ENCODE assay signal across 13 mouse cellular contexts in genomic region chr4:10290326-10290725, GRCm38 (mm10).
DNase-seq lines count a peak whose midpoint lies in the region; ATAC-seq and TF ChIP-seq lines count a peak whose summit lies in the region.
"Had no signal": no experiment of that assay in that cellular context is flagged by ENCODE, and none has a peak within 500 bp of the region (broad histone marks: within the 10 kb centered on the region; RNA-seq: fewer than 3 reads in every experiment).

No protein-coding gene starts in this region.

- CTCF ChIA-PET in Patski (lab: Charles Lee): interaction anchor here (2.0 to 2.1 kb wide), 2 partner anchors 131 to 545 kb away, joined by 4 to 8 read pairs; no protein-coding TSS in a partner anchor

- no peak overlapping the region for H3K4me3 ChIP-seq in heart, embryonic 11.5 days (ENCODE audit: low read depth, low read length)
- H3K4me3 ChIP-seq in liver, adult 2 months (ENCODE audit: insufficient read depth, low read depth, low read length): no peak overlapping the region
- H3K4me3 ChIP-seq: forebrain, embryonic 13.5 days; heart, embryonic 13.5 days had no signal

- H3K27me3 ChIP-seq in heart, embryonic 11.5 days (ENCODE audit: control insufficient read depth, insufficient read depth, low read length): no peaks in the 10 kb centered on the region
- no peaks in the 10 kb centered on the region for H3K27me3 ChIP-seq in liver, adult 2 months (ENCODE audit: control insufficient read depth, insufficient read depth, low read length)
- no peaks in the 10 kb centered on the region for H3K27me3 ChIP-seq in Patski
- H3K27me3 ChIP-seq: forebrain, embryonic 13.5 days; heart, embryonic 13.5 days had no signal

- no peak for ATAC-seq in heart, embryonic 11.5 days (replicated peaks; ENCODE audit: insufficient number of reproducible peaks, low FRiP score, low TSS enrichment)
- no peak for ATAC-seq in Patski
- no peak for ATAC-seq in megakaryocyte, adult 5-6 weeks (ENCODE audit: poor library complexity, severe bottlenecking)
- ATAC-seq: forebrain, embryonic 13.5 days had no signal

- DNase-seq in heart, adult 8-10 months (ENCODE audit: low spot score): peak; percentile 21
- peak; percentile 23 for DNase-seq in liver, adult 2 months (ENCODE audit: extremely low read depth, low read depth, low spot score)
- DNase-seq in liver (no peak), Patski (ENCODE audit: low read depth, low spot score) (no peak)
- peak; percentile 2 for DNase-seq in retina, adult 2 months (ENCODE audit: low read depth, low spot score)
- DNase-seq: cerebellum, adult 11 months; kidney, postnatal 25 days; thymus, adult 2 months had no signal

- H3K36me3 ChIP-seq in heart, embryonic 11.5 days (ENCODE audit: control insufficient read depth, insufficient read depth, low read length): no peaks in the 10 kb centered on the region
- no peaks in the 10 kb centered on the region for H3K36me3 ChIP-seq in liver, adult 2 months (ENCODE audit: control insufficient read depth, insufficient read depth, low read length)
- H3K36me3 ChIP-seq: heart, embryonic 13.5 days had no signal

- H3K4me2 ChIP-seq in heart, embryonic 11.5 days: no peak overlapping the region
- H3K4me2 ChIP-seq: forebrain, embryonic 13.5 days; heart, embryonic 13.5 days had no signal

- POLR2A ChIA-PET in Patski (lab: Charles Lee): no interaction called here

- TF ChIP-seq POLR2A in liver, adult 2 months (IDR thresholded peaks at IDR 0.05; ENCODE audit: extremely low read depth, insufficient read depth, low read length): no peak

- no peaks in the 10 kb centered on the region for H3K9me3 ChIP-seq in heart, embryonic 11.5 days (replicated peaks; ENCODE audit: control insufficient read depth, low read length)
- H3K9me3 ChIP-seq: forebrain, embryonic 13.5 days; heart, embryonic 13.5 days had no signal

- in situ Hi-C loops in Patski (cut with MboI; ENCODE audit: low pct_unique_long_range_greater_than_20kb): loop anchor here (5.0 to 10.0 kb wide), 2 partner anchors 132 to 554 kb away; no protein-coding TSS in a partner anchor

- WGBS in heart, embryonic 11.5 days (ENCODE audit: insufficient replicate concordance): 64% methylated on average over 3 of the region's 3 CpGs
- 68% methylated on average over 3 of the region's 3 CpGs for WGBS in liver, adult 2 months

- H3K9ac ChIP-seq in heart, embryonic 11.5 days (ENCODE audit: low read depth, low read length): no peak overlapping the region
- H3K9ac ChIP-seq in liver, adult 2 months (ENCODE audit: low read depth, low read length): no peak overlapping the region
- H3K9ac ChIP-seq: forebrain, embryonic 13.5 days; heart, embryonic 13.5 days; liver, embryonic 14.5 days had no signal

- H3K27ac ChIP-seq in heart, embryonic 11.5 days (ENCODE audit: low read depth, low read length): no peak overlapping the region
- no peak overlapping the region for H3K27ac ChIP-seq in liver, adult 2 months (replicated peaks; ENCODE audit: insufficient read depth, low read depth, low read length)
- H3K27ac ChIP-seq: forebrain, embryonic 13.5 days; heart, embryonic 13.5 days; liver, embryonic 14.5 days had no signal

- peak; percentile 15; the same call in 1 of the 2 replicates for TF ChIP-seq CTCF in liver, adult 2 months (IDR thresholded peaks at IDR 0.05; ENCODE audit: low read depth, low read length)
- TF ChIP-seq CTCF in Patski (IDR thresholded peaks at IDR 0.05): peak; percentile 43

- H3K4me1 ChIP-seq in heart, embryonic 11.5 days (ENCODE audit: control insufficient read depth, insufficient read depth, low read length): peaks cover 3% of the 10 kb centered on the region; the same call in 1 of the 2 replicates
- H3K4me1 ChIP-seq in liver, adult 2 months (ENCODE audit: control insufficient read depth, insufficient read depth, low read length): no peaks in the 10 kb centered on the region
- H3K4me1 ChIP-seq: forebrain, embryonic 13.5 days had no signal

- H3K79me2 ChIP-seq in liver, adult 2 months (ENCODE audit: control insufficient read depth, insufficient read depth, low read length): no peaks in the 10 kb centered on the region

Comparison
In these comparisons a context has a peak if more than half of its experiments do, and no peak if none do; other contexts are left out.
1. DNase-seq: peak in heart, adult 8-10 months (single experiment), liver, adult 2 months (single experiment) and retina, adult 2 months (single experiment); none in liver (single experiment) and Patski (single experiment).